Mouse (Mus musculus) brain, embryonic 14.5 days (tissue): ENCODE measurements around the gene Kansl1l.

Source experiments
- CTCF ChIP-seq: fragments of 200-500 bp; IDR thresholded peaks from 2 replicates; pipeline ENCODE4 v1.5.1; 2012; ENCODE audit warnings: inconsistent platforms, mild to moderate bottlenecking, moderate library complexity, borderline replicate concordance; ENCODE audit not compliant: insufficient read depth, insufficient read length; ENCODE audit errors: extremely low read depth
- POLR2A ChIP-seq: fragments of 200-500 bp; IDR thresholded peaks from 2 replicates; pipeline ENCODE4 v1.6.1; 2012; ENCODE audit warnings: mild to moderate bottlenecking, inconsistent platforms, borderline replicate concordance; ENCODE audit not compliant: poor library complexity, insufficient read depth, insufficient read length, severe bottlenecking; ENCODE audit errors: extremely low read depth

DNA sequence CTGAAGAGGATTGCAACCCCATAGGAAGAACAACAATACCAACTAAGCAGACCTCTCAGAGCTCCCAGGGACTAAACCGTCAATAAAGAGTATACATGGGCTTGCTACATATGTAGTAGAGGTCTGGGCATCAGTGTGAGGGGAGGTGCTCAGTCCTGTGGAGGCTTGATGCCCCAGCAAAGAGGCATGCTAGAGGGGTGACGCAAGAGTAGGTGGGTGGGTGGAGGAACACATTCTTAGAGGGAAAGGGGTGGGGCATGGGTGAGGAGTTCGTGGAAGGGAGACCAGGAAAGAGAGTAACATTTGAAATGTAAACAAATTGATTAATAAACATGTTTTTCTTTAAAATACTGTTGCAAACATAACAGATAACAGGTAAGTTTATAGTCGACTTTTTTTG, 36.3 kb downstream of the Kansl1l start:
- no peak for TF ChIP-seq POLR2A
- TF ChIP-seq CTCF = no peak
